In the genomic region with DNA sequence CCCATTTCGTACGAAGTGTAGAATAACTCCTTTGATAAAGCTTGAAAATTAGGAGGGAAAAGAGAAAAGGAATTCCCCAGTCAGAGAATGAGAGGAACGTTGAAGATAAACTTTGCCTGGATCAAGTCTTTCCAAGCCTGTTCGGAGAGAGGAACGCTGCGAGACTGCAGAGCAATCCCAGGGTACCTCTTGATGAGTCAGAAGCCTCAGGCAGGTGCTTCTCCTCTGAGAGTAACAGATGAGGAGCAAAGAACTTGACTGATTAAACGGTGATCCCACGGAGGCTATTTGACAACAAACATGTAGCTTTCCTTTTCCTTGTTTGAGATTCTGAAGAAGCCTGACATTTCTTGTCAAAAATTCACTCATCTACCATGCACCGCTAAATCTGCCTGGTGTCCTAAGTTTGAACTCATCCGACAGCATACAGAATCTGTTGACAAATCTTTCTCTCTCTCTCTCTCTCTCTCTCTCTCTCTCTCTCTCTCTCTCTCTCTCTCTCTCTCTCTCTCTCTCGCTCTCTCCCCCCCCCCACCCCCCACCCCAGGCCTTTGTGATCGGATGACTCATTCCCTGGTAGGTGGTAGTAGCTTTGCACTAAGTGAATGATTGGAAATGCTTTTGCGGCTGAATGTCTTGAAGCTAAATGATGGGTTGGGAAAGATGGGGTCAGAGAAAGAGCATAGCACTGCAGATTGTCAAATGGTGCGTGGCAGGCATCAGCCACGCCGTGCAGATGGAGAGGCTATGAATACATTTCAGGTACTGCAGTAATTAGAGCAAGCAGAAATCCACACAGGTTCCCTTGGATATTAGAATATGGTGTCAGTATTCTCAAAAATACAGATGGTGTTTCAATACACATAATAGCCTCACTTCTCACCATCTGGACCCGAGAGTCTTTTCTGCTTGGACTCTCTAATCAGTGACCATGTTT, we compare ENCODE assay signal across 11 mouse cellular contexts.
DNase-seq lines count a peak whose midpoint lies in the region; ATAC-seq lines count a peak whose summit lies in the region.
"Had no signal": no experiment of that assay in that cellular context is flagged by ENCODE, and none has a peak within 500 bp of the region (broad histone marks: within the 10 kb centered on the region; RNA-seq: fewer than 3 reads in every experiment).

No protein-coding gene starts in this region.

- no peaks in the 10 kb centered on the region for H3K36me3 ChIP-seq in midbrain, embryonic 12.5 days
- H3K36me3 ChIP-seq in heart, embryonic 12.5 days, result no peaks in the 10 kb centered on the region
- H3K36me3 ChIP-seq: intestine, embryonic 15.5 days had no signal

- no peaks in the 10 kb centered on the region for H3K27me3 ChIP-seq in midbrain, embryonic 12.5 days
- H3K27me3 ChIP-seq in heart, embryonic 12.5 days (replicated peaks), result no peaks in the 10 kb centered on the region
- H3K27me3 ChIP-seq: intestine, embryonic 15.5 days had no signal

- H3K27ac ChIP-seq in midbrain, embryonic 12.5 days (replicated peaks), result no peak overlapping the region
- H3K27ac ChIP-seq in heart, embryonic 12.5 days (ENCODE audit: poor library complexity, severe bottlenecking), result no peak overlapping the region
- H3K27ac ChIP-seq: intestine, embryonic 15.5 days had no signal

- H3K9me3 ChIP-seq in midbrain, embryonic 12.5 days, result no peaks in the 10 kb centered on the region
- H3K9me3 ChIP-seq in heart, embryonic 12.5 days (replicated peaks), result no peaks in the 10 kb centered on the region
- H3K9me3 ChIP-seq: intestine, embryonic 15.5 days had no signal

- H3K4me1 ChIP-seq in midbrain, embryonic 12.5 days, result no peaks in the 10 kb centered on the region
- no peaks in the 10 kb centered on the region for H3K4me1 ChIP-seq in heart, embryonic 12.5 days (replicated peaks)
- H3K4me1 ChIP-seq: intestine, embryonic 15.5 days had no signal

- peak; percentile 17 to 20 for DNase-seq in right cerebral cortex, adult 2 months (ENCODE audit: low spot score in 2 of 2)
- no peak for DNase-seq in right cerebral cortex, postnatal 36 days (ENCODE audit: low spot score in 2 of 2)
- peak; percentile 5 for DNase-seq in embryo, embryonic 10.5 days (ENCODE audit: low spot score)
- DNase-seq in lung, postnatal 25 days (ENCODE audit: low spot score), result no peak
- DNase-seq: thymus, adult 2 months had no signal

- 76% methylated on average over 16 of the region's 17 CpGs for WGBS in midbrain, embryonic 12.5 days
- WGBS in heart, embryonic 12.5 days, result 62% methylated on average over 16 of the region's 17 CpGs

- H3K9ac ChIP-seq in midbrain, embryonic 12.5 days (replicated peaks), result no peak overlapping the region
- H3K9ac ChIP-seq in heart, embryonic 12.5 days, result no peak overlapping the region
- H3K9ac ChIP-seq: intestine, embryonic 15.5 days had no signal

- no peak overlapping the region for H3K4me2 ChIP-seq in midbrain, embryonic 12.5 days (replicated peaks)
- no peak overlapping the region for H3K4me2 ChIP-seq in heart, embryonic 12.5 days
- H3K4me2 ChIP-seq: heart, embryonic 11.5 days; intestine, embryonic 15.5 days; liver, embryonic 11.5 days had no signal

- H3K4me3 ChIP-seq in midbrain, embryonic 12.5 days, result no peak overlapping the region
- no peak overlapping the region for H3K4me3 ChIP-seq in heart, embryonic 12.5 days
- H3K4me3 ChIP-seq: intestine, embryonic 15.5 days had no signal

- peak; percentile 52 for ATAC-seq in midbrain, embryonic 12.5 days (ENCODE audit: low FRiP score, low read depth)
- ATAC-seq in CD4-positive, CD25-positive, alpha-beta regulatory T cell, adult 4 months, result no peak
- ATAC-seq in heart, embryonic 12.5 days (ENCODE audit: insufficient number of reproducible peaks, low FRiP score), result no peak
- ATAC-seq: intestine, embryonic 15.5 days had no signal

Comparison
In these comparisons a context has a peak if more than half of its experiments do, and no peak if none do; other contexts are left out.
1. DNase-seq: peak in right cerebral cortex, adult 2 months (2 of 2) and embryo, embryonic 10.5 days (single experiment); none in right cerebral cortex, postnatal 36 days (0 of 2) and lung, postnatal 25 days (single experiment).